Mouse (Mus musculus): ENCODE measurements around the gene Mup5. TPM values are rescaled to one million over a fixed set of nuclear protein-coding genes. Genes with fewer than 3 reads are reported as not detected.
"Not testable (repeated sequence)": the region's sequence is repeated elsewhere in the genome, so short reads cannot be mapped to it uniquely, and the experiment has no call there.

The Mup5 gene
- total RNA-seq (2021): not detected

DNA sequence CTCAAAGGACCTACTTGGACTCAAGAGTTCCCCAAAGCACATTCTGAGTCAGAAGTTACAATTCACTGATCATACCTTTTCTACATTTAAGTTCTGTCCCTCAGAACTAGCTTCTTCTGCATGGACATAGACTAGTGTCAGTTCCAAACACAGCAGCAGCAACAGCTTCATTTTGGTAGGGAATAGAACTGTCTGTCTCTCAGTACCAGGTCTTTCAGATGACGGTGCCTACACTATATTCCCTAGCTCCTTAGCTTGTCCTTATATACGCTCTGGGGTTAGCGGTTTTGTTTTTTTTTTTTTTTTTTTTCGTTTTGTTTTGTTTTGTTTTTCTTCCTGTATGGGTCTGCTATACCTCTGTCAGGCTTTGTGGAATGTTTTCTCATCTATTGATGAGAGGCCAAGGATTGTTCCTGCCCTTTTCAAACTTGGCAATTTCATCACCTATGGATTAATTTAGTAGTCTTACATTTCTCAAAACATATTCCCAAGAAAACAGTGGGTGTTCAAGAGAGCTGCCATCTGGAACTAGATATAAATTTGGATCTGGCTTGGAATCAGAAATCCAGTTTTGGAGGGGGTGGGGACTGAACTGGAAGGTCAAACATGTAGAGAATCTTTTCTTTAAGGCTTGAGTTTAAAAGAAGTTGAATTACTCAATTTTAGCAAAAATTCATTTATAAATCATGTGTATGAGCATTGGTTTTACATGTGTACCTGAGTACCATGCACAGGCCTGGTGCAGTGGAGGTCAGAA is at the start of gene Mup5:
TSS of gene Mup5 (minus strand) at position 282 of the 757 bp plus-strand sequence.
- DNase-seq: no peak
- intact Hi-C loops (cut with DNase I): no loop called here

- intact Hi-C loops (cut with DNase I): no loop called here
- DNase-seq: no peak
These were observed 23.1 kb upstream of the Mup5 start for GRCm38 (mm10) chr4:61858160-61858559.

GRCm38 (mm10) chr4:61855831-61856698 is 21.0 kb upstream of the Mup5 start:
- no peak for DNase-seq
- intact Hi-C loops (cut with DNase I): no loop called here

GRCm38 (mm10) chr4:61855344-61855743 is 20.3 kb upstream of the Mup5 start:
- intact Hi-C loops (cut with DNase I): no loop called here
- DNase-seq: no peak

DNA sequence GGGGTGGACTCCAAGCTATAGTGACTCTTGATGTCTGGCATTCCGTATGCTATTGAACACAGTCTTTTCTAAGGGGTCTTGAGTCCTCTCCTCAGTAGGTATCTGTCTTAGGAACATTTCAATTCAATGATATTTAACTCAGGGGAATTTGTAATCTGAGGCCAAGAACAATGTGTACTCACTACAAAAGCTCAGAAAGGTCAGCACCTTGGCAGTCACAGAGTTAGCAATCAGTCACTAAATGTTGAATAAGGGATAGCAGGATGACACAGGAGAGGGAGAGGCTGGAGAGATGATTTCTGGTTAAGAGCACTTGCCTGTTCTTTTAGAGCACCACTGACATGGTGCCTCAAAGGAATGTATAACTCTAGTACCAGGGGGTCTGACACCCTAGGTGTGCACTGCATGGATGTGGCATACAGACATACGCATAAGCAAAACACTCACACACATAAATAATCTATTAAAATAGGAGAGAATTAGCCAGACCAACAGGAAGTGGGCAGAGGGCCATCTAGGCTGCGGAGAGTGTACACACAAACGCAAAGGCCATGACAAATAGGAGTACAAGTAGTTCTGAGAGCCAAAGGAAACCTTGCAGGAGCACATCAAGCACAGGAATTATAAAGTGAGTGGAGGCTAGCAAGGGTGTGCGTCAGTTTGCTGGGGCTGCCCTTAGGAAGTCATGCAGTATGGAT is 9.9 kb upstream of the Mup5 start:
- intact Hi-C loops (cut with DNase I): no loop called here
- DNase-seq: no peak

GRCm38 (mm10) chr4:61829211-61829610 is 5.8 kb downstream of the Mup5 start:
- intact Hi-C loops (cut with DNase I): no loop called here
- no peak for DNase-seq

GRCm38 (mm10) chr4:61823185-61823584 is 11.8 kb downstream of the Mup5 start:
- DNase-seq: no peak
- intact Hi-C loops (cut with DNase I): no loop called here

- intact Hi-C loops (cut with DNase I); DNase-seq: not testable (repeated sequence)
These were observed 12.5 kb downstream of the Mup5 start for GRCm38 (mm10) chr4:61822541-61822940.

DNA sequence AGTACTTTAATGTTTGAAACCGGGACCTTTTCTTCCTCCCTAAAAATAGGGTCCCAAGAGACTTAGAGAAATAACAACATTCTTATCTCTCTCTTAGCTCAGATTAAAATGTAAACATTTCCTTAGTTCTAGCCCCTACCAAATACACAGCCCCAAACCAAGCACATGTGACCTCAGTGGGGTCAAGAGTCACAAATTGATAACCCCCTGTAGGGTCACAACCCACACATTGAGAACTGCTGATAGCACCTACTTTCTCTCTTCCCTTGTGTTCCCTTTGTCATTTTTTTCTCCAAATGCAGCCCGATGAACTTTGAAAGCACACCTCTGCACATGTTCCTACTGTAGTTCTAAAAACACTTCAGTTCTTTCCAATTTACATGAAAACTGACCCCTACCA is 19.4 kb downstream of the Mup5 start:
- no peak for DNase-seq
- intact Hi-C loops (cut with DNase I): no loop called here

DNA sequence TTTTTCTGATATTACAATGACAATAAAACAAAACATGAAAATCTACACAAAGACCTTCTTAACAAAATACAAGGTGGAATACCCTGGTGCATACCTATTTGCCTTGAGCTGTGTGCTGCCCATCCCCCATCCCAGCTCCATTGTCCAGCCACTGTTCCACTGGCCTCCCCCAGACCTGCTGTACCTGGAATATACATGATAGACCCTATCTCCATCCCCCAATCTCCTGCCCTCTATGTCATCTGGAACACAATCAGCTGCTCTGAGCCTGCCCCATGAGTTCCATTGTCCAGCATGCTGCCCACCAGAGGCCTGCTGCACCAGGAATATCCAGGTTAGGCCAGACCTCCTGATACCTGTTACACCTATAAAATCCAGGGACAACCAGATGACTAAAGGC is 21.6 kb downstream of the Mup5 start:
- DNase-seq: no peak
- intact Hi-C loops (cut with DNase I): no loop called here

DNA sequence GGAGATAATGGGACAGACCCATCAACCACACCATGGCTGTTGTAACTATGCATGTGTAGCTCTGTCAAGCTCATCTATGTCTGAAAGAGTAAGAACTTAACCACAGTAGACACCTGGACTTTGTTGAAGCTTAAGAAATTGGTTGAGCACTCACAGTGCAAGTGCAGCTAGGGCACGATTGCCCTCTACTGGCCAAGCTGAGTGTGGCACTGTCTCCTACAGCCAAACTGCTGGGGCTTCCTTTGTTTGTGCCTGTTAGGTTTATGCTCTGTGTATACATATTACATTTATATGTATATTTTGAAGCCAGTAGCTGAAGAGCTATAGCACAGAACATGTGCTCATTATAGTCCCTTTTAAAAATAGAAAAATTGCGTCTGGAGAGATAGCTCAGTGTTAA is 23.8 kb downstream of the Mup5 start:
- DNase-seq; intact Hi-C loops (cut with DNase I): not testable (repeated sequence)

- intact Hi-C loops (cut with DNase I): not testable (repeated sequence)
These were observed 26.1 kb downstream of the Mup5 start for GRCm38 (mm10) chr4:61808926-61809325.

DNA sequence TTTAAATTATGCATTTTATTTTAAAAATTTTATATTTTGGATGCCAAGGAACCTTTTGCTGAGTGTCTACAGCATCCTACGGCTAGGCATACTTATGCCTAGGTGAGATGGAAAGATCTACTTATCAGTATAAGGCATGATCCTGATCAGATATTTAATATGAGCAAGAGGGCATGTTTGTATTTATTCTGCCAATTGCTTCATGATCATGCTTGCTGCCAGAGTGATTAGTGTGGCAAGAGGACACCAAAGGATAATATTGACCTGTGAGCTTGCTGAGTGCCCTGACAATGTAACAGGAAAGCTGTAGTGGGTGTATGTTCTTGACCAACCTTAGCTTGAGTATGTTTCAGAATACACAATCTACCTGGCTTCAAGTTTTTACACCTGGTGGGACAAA is 45.3 kb downstream of the Mup5 start:
- DNase-seq; intact Hi-C loops (cut with DNase I): not testable (repeated sequence)

More at GRCm38 (mm10) chr4:61808926-61809325, 26.1 kb downstream of the Mup5 start:
- not testable (repeated sequence) for DNase-seq

GRCm38 (mm10) chr4:61784231-61784630 is 50.8 kb downstream of the Mup5 start:
- DNase-seq; intact Hi-C loops (cut with DNase I): not testable (repeated sequence)

- DNase-seq; intact Hi-C loops (cut with DNase I): not testable (repeated sequence)
These were observed 52.9 kb downstream of the Mup5 start, which contains the start of gene Mup19 for GRCm38 (mm10) chr4:61782169-61782568. Gene Mup19 (minus strand): TSS chr4:61782269.

Other genes starting within 250 kb of the Mup5 start
- gene Mup17, start 239.4 kb downstream of the Mup5 start, total RNA-seq (2021): not detected
- not detected for gene Mup18, start 161.1 kb downstream of the Mup5 start, total RNA-seq (2021)
- not detected for gene Mup19, start 53.0 kb downstream of the Mup5 start, total RNA-seq (2021)
- gene Mup20, start 218.9 kb upstream of the Mup5 start, total RNA-seq (2021): not detected

Data from heart, postnatal 36 days (tissue).